Mouse (Mus musculus) midbrain, embryonic 16.5 days (tissue): ENCODE results near the gene Tmcc3. TPM values are rescaled to one million over a fixed set of nuclear protein-coding genes. Genes with fewer than 3 reads are reported as not detected.

ENCODE experiments used
- ATAC-seq: fragments of 200-750 bp; cut with Nextera tagmentation; 2 replicates; pipeline ENCODE4 v1.8.0; 2017; ENCODE audit warnings: moderate TSS enrichment
- H3K27ac ChIP-seq: fragments of 300-500 bp; sonication (generic); 2 replicates; pipeline ENCODE4 v1.5.1; 2014; ENCODE audit warnings: mild to moderate bottlenecking, low read length, mixed read lengths
- H3K27me3 ChIP-seq: fragments of 300-500 bp; sonication (generic); 2 replicates; pipeline ENCODE4 v1.6.1; 2014; ENCODE audit warnings: low read depth, low read length, mixed read lengths; ENCODE audit not compliant: control insufficient read depth, insufficient read depth
- H3K36me3 ChIP-seq: fragments of 300-500 bp; sonication (generic); 2 replicates; pipeline ENCODE4 v1.6.1; 2014; ENCODE audit warnings: mild to moderate bottlenecking, low read length, moderate library complexity, mixed read lengths; ENCODE audit not compliant: control insufficient read depth, insufficient read depth
- H3K4me1 ChIP-seq: fragments of 300-500 bp; sonication (generic); 2 replicates; pipeline ENCODE4 v1.6.1; 2014; ENCODE audit warnings: mild to moderate bottlenecking, low read length, mixed read lengths; ENCODE audit not compliant: control insufficient read depth, insufficient read depth
- H3K4me2 ChIP-seq: fragments of 300-500 bp; sonication (generic); 2 replicates; pipeline ENCODE4 v1.6.1; 2014; ENCODE audit warnings: mild to moderate bottlenecking, low read length, mixed read lengths
- H3K4me3 ChIP-seq: fragments of 300-500 bp; sonication (generic); 2 replicates; pipeline ENCODE4 v1.5.1; 2014; ENCODE audit warnings: low read depth, mild to moderate bottlenecking, low read length, moderate library complexity, mixed read lengths
- H3K9ac ChIP-seq: fragments of 300-500 bp; sonication (generic); 2 replicates; pipeline ENCODE4 v1.6.1; 2014; ENCODE audit warnings: low read depth, low read length, mixed read lengths
- H3K9me3 ChIP-seq: fragments of 300-500 bp; sonication (generic); replicated peaks from 2 replicates; pipeline ENCODE4 v1.6.1; 2014; ENCODE audit warnings: mild to moderate bottlenecking, low read length, mixed read lengths; ENCODE audit not compliant: control insufficient read depth, poor library complexity, severe bottlenecking
- WGBS: fragments of 180-500 bp; shearing (Covaris S2); extraction: QIAGEN DNeasy Blood & Tissue Kit; methylation state at CpG from one replicate; pipeline ENCODE4 v1.1.7; 2014; 5-methylcytosine and 5-hydroxymethylcytosine counted together
- polyA plus RNA-seq: library from polyadenylated mRNA; unstranded; fragments of >200 nt; fragmentation: Nextera tagmentation; extraction: Ambion mirVana; gene quantifications from 2 replicates; pipeline ENCODE4 v1.2.1, GENCODE M21; 2015

The Tmcc3 gene
- polyA plus RNA-seq, 1 experiment from 2014 or later, result 16.4 TPM

GRCm38 (mm10) chr10:94622828-94623227 lies 311.1 kb downstream of the Tmcc3 start:
- Histone ChIP-seq H3K9ac (no peak overlapping the region), H3K4me1 (peaks cover 38% of the 10 kb centered on the region), H3K27me3 (no peaks in the 10 kb centered on the region), H3K36me3 (no peaks in the 10 kb centered on the region), H3K4me2 (peak overlapping the region; percentile 12; the same call in 1 of the 2 replicates), H3K9me3 (no peaks in the 10 kb centered on the region), H3K27ac (peak overlapping the region; percentile 69), H3K4me3 (no peak overlapping the region)
- WGBS, result 32% methylated on average over 9 of the region's 9 CpGs
- no peak for ATAC-seq

DNA sequence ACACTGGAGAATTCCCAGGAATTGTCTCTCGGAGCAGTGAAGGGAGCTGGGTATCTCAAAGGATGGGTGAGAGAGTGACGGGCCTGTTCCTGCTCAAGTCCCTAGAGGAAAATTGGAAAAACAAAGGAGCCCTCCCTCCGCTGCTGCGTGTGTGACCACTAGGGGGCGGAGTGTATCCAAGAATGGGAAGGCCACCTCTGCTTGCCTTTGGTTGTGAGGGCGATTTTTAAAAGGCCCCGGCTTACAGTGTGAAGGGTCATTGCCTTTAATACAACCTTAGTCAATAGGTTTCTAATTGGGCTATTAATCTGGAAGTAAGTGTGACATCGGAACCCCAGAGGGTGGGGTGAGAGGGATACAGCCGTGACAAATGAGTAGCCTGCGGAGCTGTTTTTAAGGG lies 311.9 kb downstream of the Tmcc3 start:
- Histone ChIP-seq H3K36me3 (no peaks in the 10 kb centered on the region), H3K27ac (peak overlapping the region; percentile 19; the same call in 1 of the 2 replicates), H3K4me3 (no peak overlapping the region), H3K9ac (no peak overlapping the region), H3K9me3 (no peaks in the 10 kb centered on the region), H3K4me1 (peaks cover 38% of the 10 kb centered on the region), H3K27me3 (no peaks in the 10 kb centered on the region), H3K4me2 (peak overlapping the region; percentile 12; the same call in 1 of the 2 replicates)
- peak; percentile 50 for ATAC-seq
- 4% methylated on average over 10 of the region's 10 CpGs for WGBS

GRCm38 (mm10) chr10:94625036-94625435 lies 313.3 kb downstream of the Tmcc3 start:
- no peaks in the 10 kb centered on the region for H3K27me3 ChIP-seq
- no peak overlapping the region for H3K27ac ChIP-seq
- WGBS, result 87% methylated on average over 9 of the region's 9 CpGs
- no peak for ATAC-seq
- H3K9ac ChIP-seq, result no peak overlapping the region
- peaks cover 38% of the 10 kb centered on the region for H3K4me1 ChIP-seq
- H3K9me3 ChIP-seq, result no peaks in the 10 kb centered on the region
- H3K4me2 ChIP-seq, result no peak overlapping the region
- no peak overlapping the region for H3K4me3 ChIP-seq
- H3K36me3 ChIP-seq, result no peaks in the 10 kb centered on the region

- H3K4me2 ChIP-seq, result no peak overlapping the region
- no peaks in the 10 kb centered on the region for H3K36me3 ChIP-seq
- ATAC-seq, result no peak
Measured at GRCm38 (mm10) chr10:94625606-94626005, 313.9 kb downstream of the Tmcc3 start.

DNA sequence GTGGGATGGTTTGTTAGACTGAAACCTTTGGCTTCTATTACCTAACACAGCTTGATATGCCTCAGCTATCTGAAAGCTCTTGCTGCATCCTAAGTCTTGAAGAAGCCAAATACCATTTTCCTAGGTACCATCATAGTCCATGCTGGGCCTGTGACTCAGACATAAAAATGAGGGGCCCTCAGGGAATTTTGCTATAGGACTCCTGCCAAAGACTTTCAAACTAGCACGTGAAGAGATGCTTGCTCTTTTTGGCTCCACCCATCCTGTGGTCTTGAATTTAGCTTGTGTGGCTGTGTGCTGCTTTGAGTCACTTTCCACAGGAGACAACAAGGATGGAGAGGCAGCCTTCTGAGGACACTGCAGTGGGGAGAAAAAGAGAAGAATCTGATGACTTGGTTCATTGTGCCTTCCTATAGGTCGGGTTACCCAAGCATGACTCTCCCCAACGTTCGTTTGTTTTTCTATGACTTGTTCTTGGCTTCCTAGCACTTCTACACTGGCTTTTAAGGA lies 319.1 kb downstream of the Tmcc3 start:
- H3K9ac ChIP-seq, result no peak overlapping the region
- H3K27me3 ChIP-seq, result no peaks in the 10 kb centered on the region
- WGBS, result 72% methylated on average over 4 of the region's 4 CpGs
- H3K36me3 ChIP-seq, result no peaks in the 10 kb centered on the region
- ATAC-seq, result no peak
- H3K4me3 ChIP-seq, result no peak overlapping the region
- H3K4me2 ChIP-seq, result no peak overlapping the region
- no peaks in the 10 kb centered on the region for H3K9me3 ChIP-seq
- H3K4me1 ChIP-seq, result no peaks in the 10 kb centered on the region
- H3K27ac ChIP-seq, result no peak overlapping the region

More at GRCm38 (mm10) chr10:94625606-94626005, 313.9 kb downstream of the Tmcc3 start:
- H3K9me3 ChIP-seq, result no peaks in the 10 kb centered on the region
- H3K27ac ChIP-seq, result no peak overlapping the region
- H3K4me1 ChIP-seq, result peaks cover 36% of the 10 kb centered on the region
- 76% methylated on average over 8 of the region's 8 CpGs for WGBS
- H3K9ac ChIP-seq, result no peak overlapping the region
- H3K27me3 ChIP-seq, result no peaks in the 10 kb centered on the region
- no peak overlapping the region for H3K4me3 ChIP-seq

- no peaks in the 10 kb centered on the region for H3K4me1 ChIP-seq
- H3K4me3 ChIP-seq, result no peak overlapping the region
- no peaks in the 10 kb centered on the region for H3K36me3 ChIP-seq
- 47% methylated on average over 11 of the region's 11 CpGs for whole genome bisulfite sequencing
- H3K27me3 ChIP-seq, result no peaks in the 10 kb centered on the region
- no peak for ATAC-seq
- H3K9ac ChIP-seq, result no peak overlapping the region
- no peak overlapping the region for H3K4me2 ChIP-seq
- no peak overlapping the region for H3K27ac ChIP-seq
- no peaks in the 10 kb centered on the region for H3K9me3 ChIP-seq
Measured at GRCm38 (mm10) chr10:94631541-94632113, 319.9 kb downstream of the Tmcc3 start.

DNA sequence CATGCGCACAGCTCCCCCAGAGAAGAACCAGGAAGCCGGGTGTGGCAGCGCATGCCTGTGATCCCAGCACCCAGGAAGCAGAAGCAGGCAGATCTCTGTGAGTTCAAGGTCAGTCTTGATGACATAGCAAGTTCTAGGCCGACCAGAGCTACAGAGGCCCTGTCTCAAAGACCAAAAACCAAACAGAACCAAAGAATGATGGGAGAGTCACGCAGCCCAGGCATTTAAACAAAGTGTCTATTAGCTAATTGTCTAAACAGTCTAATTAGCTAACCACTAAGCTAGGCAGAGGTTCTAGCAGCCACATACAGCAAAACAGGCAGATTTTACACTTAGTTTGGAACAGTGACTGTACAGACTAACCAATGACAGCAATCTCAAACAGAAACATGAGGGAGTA lies 320.5 kb downstream of the Tmcc3 start:
- no peak for ATAC-seq

GRCm38 (mm10) chr10:94638599-94638998 lies 326.9 kb downstream of the Tmcc3 start:
- H3K4me1 ChIP-seq, result no peaks in the 10 kb centered on the region
- WGBS, result 91% methylated on average over 5 of the region's 5 CpGs
- no peak overlapping the region for H3K4me3 ChIP-seq
- no peak overlapping the region for H3K27ac ChIP-seq
- H3K27me3 ChIP-seq, result no peaks in the 10 kb centered on the region
- H3K4me2 ChIP-seq, result no peak overlapping the region
- no peak for ATAC-seq
- no peak overlapping the region for H3K9ac ChIP-seq
- no peaks in the 10 kb centered on the region for H3K9me3 ChIP-seq
- H3K36me3 ChIP-seq, result no peaks in the 10 kb centered on the region

More for the DNA sequence above, 320.5 kb downstream of the Tmcc3 start:
- Histone ChIP-seq H3K27me3 (no peaks in the 10 kb centered on the region), H3K36me3 (no peaks in the 10 kb centered on the region), H3K27ac (no peak overlapping the region), H3K4me3 (no peak overlapping the region), H3K4me2 (no peak overlapping the region), H3K9ac (no peak overlapping the region), H3K4me1 (no peaks in the 10 kb centered on the region), H3K9me3 (no peaks in the 10 kb centered on the region)
- WGBS, result 93% methylated on average over 5 of the region's 5 CpGs

GRCm38 (mm10) chr10:94639281-94639680 lies 327.5 kb downstream of the Tmcc3 start:
- H3K27ac ChIP-seq, result no peak overlapping the region
- H3K4me1 ChIP-seq, result no peaks in the 10 kb centered on the region
- WGBS, result 85% methylated on average over 5 of the region's 5 CpGs
- ATAC-seq, result no peak
- no peaks in the 10 kb centered on the region for H3K36me3 ChIP-seq
- no peak overlapping the region for H3K4me2 ChIP-seq
- no peaks in the 10 kb centered on the region for H3K27me3 ChIP-seq
- no peaks in the 10 kb centered on the region for H3K9me3 ChIP-seq
- H3K4me3 ChIP-seq, result no peak overlapping the region
- H3K9ac ChIP-seq, result no peak overlapping the region
